Mouse (Mus musculus): Measurements from ENCODE around the gene Dmrtc1b. TPM values are rescaled to one million over a fixed set of nuclear protein-coding genes. Genes with fewer than 3 reads are reported as not detected.
"Not testable (repeated sequence)": the region's sequence is repeated elsewhere in the genome, so short reads cannot be mapped to it uniquely, and the experiment has no call there.

Gene Dmrtc1b
- not detected in 2 replicates for polyA plus RNA-seq (2016; fragmentation: Nextera tagmentation; extraction: Ambion mirVana)

DNA sequence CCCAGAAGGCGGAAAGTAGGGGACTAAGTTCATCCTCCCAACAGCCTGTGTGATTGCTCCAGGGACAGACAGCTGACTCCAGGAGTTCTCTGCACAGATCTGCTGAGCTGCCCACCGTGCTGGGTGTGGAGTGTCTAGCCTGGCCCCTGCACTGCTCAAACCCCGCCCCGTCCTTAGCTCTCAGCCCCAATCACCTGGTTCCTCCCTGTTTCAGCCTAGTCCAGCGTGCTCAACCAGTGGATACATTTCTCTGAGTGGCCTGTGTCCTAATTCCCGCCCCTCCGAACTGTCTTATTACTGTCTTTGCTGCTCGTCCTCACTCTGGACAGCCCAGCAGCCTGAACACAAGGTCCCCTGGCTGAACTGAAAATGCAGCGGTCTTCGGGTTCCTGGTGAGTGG is at the start of gene Dmrtc1b, which contains the start of gene Gm9112:
TSS of gene Dmrtc1b (plus strand) at position 331 of the 400 bp plus-strand sequence.
TSS of gene Gm9112 (minus strand) at position 101 of the 400 bp plus-strand sequence.
- ATAC-seq (ENCODE audit: insufficient number of reproducible peaks, insufficient read depth, low FRiP score, low TSS enrichment, low read depth); H3K4me2 ChIP-seq; H3K9me3 ChIP-seq; H3K36me3 ChIP-seq; H3K4me3 ChIP-seq (replicated peaks); H3K4me1 ChIP-seq (replicated peaks); H3K9ac ChIP-seq (replicated peaks); H3K27ac ChIP-seq: not testable (repeated sequence)
- 78% methylated on average over 9 of the region's 10 CpGs for WGBS
- peaks cover 22% of the 10 kb centered on the region; the same call in 1 of the 2 replicates for H3K27me3 ChIP-seq

DNA sequence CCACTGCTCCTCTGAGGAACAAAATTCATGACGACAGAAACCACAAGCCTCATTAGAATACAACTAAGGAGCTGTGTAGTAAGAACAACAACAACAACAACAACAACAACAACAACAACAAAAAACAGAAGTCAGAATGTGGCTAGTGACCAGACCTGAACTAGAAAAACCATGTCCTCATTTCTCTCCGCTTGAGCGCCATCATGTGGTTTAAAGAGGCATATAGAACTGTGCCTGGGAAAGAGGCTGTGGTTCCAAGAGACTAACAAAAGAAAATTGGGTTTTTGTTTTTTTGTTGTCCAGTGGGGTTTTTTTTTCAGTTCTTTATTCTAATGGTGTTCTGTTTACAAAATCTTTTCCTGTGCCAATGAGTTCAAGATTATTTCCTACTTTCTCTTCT is 47.0 kb upstream of the Dmrtc1b start:
- Histone ChIP-seq H3K9ac (replicated peaks) (no peak overlapping the region), H3K27ac (no peak overlapping the region), H3K27me3 (peaks cover 5% of the 10 kb centered on the region), H3K9me3 (no peaks in the 10 kb centered on the region), H3K36me3 (no peaks in the 10 kb centered on the region), H3K4me2 (no peak overlapping the region), H3K4me1 (replicated peaks) (no peaks in the 10 kb centered on the region), H3K4me3 (replicated peaks) (no peak overlapping the region)
- ATAC-seq (ENCODE audit: insufficient number of reproducible peaks, insufficient read depth, low FRiP score, low TSS enrichment, low read depth), result no peak
- WGBS, result 27% methylated on average over 3 of the region's 3 CpGs

DNA sequence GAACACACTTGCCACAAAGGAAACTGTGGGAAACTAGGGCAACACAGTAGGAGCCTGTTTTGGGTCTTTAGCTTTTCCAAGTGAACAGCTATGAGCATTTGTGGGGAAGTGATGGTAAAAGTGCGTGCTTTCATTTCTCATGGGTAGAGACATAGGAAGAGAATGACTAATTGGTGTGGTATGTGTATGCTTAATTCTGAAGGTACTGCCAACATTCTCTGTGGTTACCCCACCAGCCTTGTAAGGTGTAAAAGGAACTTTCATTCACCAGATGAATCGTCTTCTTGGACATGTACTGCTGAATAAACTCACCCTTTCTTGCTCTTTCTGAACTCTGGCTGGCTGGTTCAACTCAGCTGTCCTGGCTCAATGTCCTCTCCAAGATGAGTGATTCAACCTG is 41.0 kb upstream of the Dmrtc1b start:
- H3K4me2 ChIP-seq, result no peak overlapping the region
- no peaks in the 10 kb centered on the region for H3K9me3 ChIP-seq
- no peak overlapping the region for H3K4me3 ChIP-seq (replicated peaks)
- no peaks in the 10 kb centered on the region for H3K4me1 ChIP-seq (replicated peaks)
- 85% methylated on average over 2 of the region's 2 CpGs for WGBS
- no peaks in the 10 kb centered on the region for H3K36me3 ChIP-seq
- no peak overlapping the region for H3K27ac ChIP-seq
- H3K27me3 ChIP-seq, result peaks cover 13% of the 10 kb centered on the region
- H3K9ac ChIP-seq (replicated peaks), result no peak overlapping the region
- no peak for ATAC-seq (ENCODE audit: insufficient number of reproducible peaks, insufficient read depth, low FRiP score, low TSS enrichment, low read depth)

DNA sequence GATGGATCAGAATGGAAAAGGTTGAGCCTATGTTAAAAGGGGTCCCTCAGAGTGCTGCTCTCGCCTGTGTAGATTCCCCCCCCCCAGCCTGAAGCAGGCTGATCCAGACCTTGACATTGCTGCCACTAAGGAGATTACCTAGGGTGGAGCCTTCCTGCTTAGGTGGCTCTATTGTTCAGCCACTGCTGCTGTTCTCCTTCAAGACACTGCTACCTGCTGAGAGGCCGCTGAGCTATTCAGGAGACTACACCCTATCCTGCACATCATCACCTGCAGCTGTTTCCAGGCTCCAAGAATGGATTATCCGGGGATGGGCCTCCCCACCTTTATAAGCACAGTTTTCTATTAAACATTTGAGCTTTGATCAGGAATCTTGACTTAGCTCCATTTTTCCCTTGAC is 23.0 kb upstream of the Dmrtc1b start:
- H3K4me1 ChIP-seq (replicated peaks); H3K4me2 ChIP-seq; H3K4me3 ChIP-seq (replicated peaks); H3K9me3 ChIP-seq; H3K27ac ChIP-seq; ATAC-seq (ENCODE audit: insufficient number of reproducible peaks, insufficient read depth, low FRiP score, low TSS enrichment, low read depth); H3K9ac ChIP-seq (replicated peaks); H3K36me3 ChIP-seq; H3K27me3 ChIP-seq: not testable (repeated sequence)
- WGBS, result 62% methylated on average over 3 of the region's 3 CpGs

DNA sequence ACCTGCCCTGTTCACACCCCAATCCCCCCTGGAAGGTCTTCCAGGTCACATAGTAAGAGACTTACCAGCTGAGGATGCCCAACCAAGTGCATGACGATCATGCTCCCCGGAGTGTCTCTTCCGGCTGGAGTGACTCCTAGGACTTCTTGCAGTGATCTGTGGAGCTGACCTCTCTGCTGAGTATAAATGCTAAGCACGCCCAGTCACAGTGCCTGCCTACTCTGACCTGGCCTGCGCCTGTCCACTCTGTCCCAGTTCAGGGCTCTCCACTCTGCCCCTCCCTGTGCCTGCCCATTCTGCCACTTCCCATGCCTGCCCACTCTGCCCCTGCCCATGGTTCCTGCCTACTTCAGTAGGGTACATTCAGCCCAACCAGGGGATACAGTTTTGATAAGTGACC is 20.8 kb upstream of the Dmrtc1b start, which contains the start of gene Gm3880:
TSS of gene Gm3880 (minus strand) at position 101 of the 400 bp plus-strand sequence.
- H3K36me3 ChIP-seq; ATAC-seq (ENCODE audit: insufficient number of reproducible peaks, insufficient read depth, low FRiP score, low TSS enrichment, low read depth); H3K27me3 ChIP-seq; H3K4me1 ChIP-seq (replicated peaks); H3K9me3 ChIP-seq; H3K4me3 ChIP-seq (replicated peaks); H3K27ac ChIP-seq; H3K4me2 ChIP-seq; H3K9ac ChIP-seq (replicated peaks): not testable (repeated sequence)
- WGBS, result 88% methylated on average over 5 of the region's 5 CpGs

DNA sequence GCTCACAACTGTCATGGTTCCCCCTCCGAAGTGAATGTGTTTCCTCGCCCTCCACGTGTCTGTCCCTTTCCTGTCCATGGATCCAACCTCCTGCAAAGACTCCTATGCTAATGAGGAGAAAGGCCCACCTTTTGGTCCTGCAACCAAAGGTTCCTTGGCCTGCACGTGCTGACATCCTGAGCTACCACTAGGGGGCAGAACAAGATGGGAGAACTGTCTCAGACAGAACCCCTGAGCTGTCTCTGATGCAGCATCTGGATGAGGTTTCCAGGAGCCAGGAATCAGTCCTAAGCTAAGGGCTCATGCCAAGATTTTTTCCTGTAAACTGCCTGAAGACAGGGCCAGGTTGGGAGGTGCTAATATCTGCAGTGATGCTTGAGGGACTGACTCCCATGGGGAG is 18.4 kb upstream of the Dmrtc1b start:
- WGBS, result 13% methylated on average over 4 of the region's 4 CpGs
- H3K9ac ChIP-seq (replicated peaks); H3K36me3 ChIP-seq; H3K4me1 ChIP-seq (replicated peaks); H3K4me3 ChIP-seq (replicated peaks); ATAC-seq (ENCODE audit: insufficient number of reproducible peaks, insufficient read depth, low FRiP score, low TSS enrichment, low read depth); H3K9me3 ChIP-seq; H3K27ac ChIP-seq; H3K4me2 ChIP-seq: not testable (repeated sequence)
- peaks cover 13% of the 10 kb centered on the region for H3K27me3 ChIP-seq

DNA sequence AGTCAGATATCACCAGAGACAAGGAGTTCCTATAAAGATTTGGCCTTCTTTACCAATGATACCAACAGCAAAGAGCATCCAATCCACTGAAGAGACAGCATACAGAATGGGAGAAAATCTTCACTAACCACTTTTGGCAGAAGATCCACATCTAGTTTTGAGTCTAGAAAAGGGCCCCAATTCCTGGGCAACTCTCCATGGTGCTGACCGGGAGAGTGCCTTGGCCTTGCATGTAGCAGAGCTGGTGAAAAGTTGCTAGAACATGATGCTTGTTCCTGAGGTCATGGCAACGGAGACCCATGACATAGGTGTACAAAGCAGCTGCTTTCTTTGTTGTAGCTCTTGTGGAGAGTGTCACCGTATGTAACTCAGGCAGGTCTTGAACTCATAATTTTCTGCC is 7.0 kb upstream of the Dmrtc1b start:
- not testable (repeated sequence) for H3K27me3 ChIP-seq; H3K9me3 ChIP-seq; H3K4me2 ChIP-seq; H3K4me1 ChIP-seq (replicated peaks); H3K4me3 ChIP-seq (replicated peaks); H3K27ac ChIP-seq; ATAC-seq (ENCODE audit: insufficient number of reproducible peaks, insufficient read depth, low FRiP score, low TSS enrichment, low read depth); H3K9ac ChIP-seq (replicated peaks); H3K36me3 ChIP-seq
- WGBS, result 59% methylated on average over 3 of the region's 3 CpGs

DNA sequence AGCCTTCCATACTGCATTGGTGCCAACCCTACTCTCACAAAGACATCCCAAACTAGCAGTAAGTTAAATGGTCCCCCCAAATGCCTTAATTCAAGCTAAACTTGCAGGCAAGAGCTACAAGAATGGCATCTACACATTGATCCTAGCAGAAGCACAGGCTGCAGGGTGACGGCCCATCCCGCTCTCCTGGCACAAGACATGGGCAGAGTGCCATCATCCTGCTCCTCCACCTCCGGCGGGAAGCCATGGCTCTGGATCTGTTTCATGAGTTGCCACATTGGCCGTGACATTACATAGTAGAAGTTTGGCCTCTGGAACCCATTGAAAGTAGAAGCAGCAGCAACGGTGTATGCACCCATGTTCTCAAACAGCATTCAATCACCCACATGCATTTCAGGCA is 16.6 kb downstream of the Dmrtc1b start:
- H3K27me3 ChIP-seq; H3K4me1 ChIP-seq (replicated peaks); H3K9ac ChIP-seq (replicated peaks); ATAC-seq (ENCODE audit: insufficient number of reproducible peaks, insufficient read depth, low FRiP score, low TSS enrichment, low read depth); H3K4me2 ChIP-seq; H3K4me3 ChIP-seq (replicated peaks); H3K27ac ChIP-seq; H3K36me3 ChIP-seq; H3K9me3 ChIP-seq: not testable (repeated sequence)
- 89% methylated on average over 6 of the region's 6 CpGs for WGBS

Other genes starting within 250 kb of the Dmrtc1b start
- gene Hdac8, start 202.5 kb upstream of the Dmrtc1b start, polyA plus RNA-seq (2016; fragmentation: Nextera tagmentation; extraction: Ambion mirVana), result 13.9 and 14.6 TPM in 2 replicates
- 17.2 and 17.7 TPM in 2 replicates for gene Phka1, start 63.6 kb upstream of the Dmrtc1b start, polyA plus RNA-seq (2016; fragmentation: Nextera tagmentation; extraction: Ambion mirVana)
- not detected in 2 replicates for gene Gm3880, start 20.9 kb upstream of the Dmrtc1b start, polyA plus RNA-seq (2016; fragmentation: Nextera tagmentation; extraction: Ambion mirVana)
- not detected in 2 replicates for gene Gm9112, start 230 bp upstream of the Dmrtc1b start, polyA plus RNA-seq (2016; fragmentation: Nextera tagmentation; extraction: Ambion mirVana)
- gene Dmrtc1c1, start 95.1 kb downstream of the Dmrtc1b start, polyA plus RNA-seq (2016; fragmentation: Nextera tagmentation; extraction: Ambion mirVana), result not detected in 2 replicates
- not detected in 2 replicates for gene Dmrtc1c2, start 146.8 kb downstream of the Dmrtc1b start, polyA plus RNA-seq (2016; fragmentation: Nextera tagmentation; extraction: Ambion mirVana)
- gene 1700031F05Rik, start 160.1 kb downstream of the Dmrtc1b start, polyA plus RNA-seq (2016; fragmentation: Nextera tagmentation; extraction: Ambion mirVana), result not detected in 2 replicates
- 0.86 and 1.1 TPM in 2 replicates for gene Dmrtc1a, start 200.8 kb downstream of the Dmrtc1b start, polyA plus RNA-seq (2016; fragmentation: Nextera tagmentation; extraction: Ambion mirVana)
- gene 1700011M02Rik, start 201.0 kb downstream of the Dmrtc1b start, polyA plus RNA-seq (2016; fragmentation: Nextera tagmentation; extraction: Ambion mirVana), result not detected in 2 replicates
- not detected in 2 replicates for gene 1700018G05Rik, start 220.5 kb downstream of the Dmrtc1b start, polyA plus RNA-seq (2016; fragmentation: Nextera tagmentation; extraction: Ambion mirVana)